Mouse (Mus musculus) limb, embryonic 10.5 days (tissue): ENCODE results near the gene Swap70. TPM values are rescaled to one million over a fixed set of nuclear protein-coding genes. Genes with fewer than 3 reads are reported as not detected.

ENCODE experiments used
- DNase-seq: peaks from one replicate; pipeline ENCODE4 v3.0.0-alpha.2; 2017; ENCODE audit warnings: low spot score
- H3K27ac ChIP-seq: fragments of 300-500 bp; sonication (generic); 2 replicates; pipeline ENCODE4 v1.5.1; 2016; ENCODE audit warnings: mild to moderate bottlenecking
- H3K27me3 ChIP-seq: fragments of 300-500 bp; sonication (generic); 2 replicates; pipeline ENCODE4 v1.6.1; 2016; ENCODE audit warnings: low read depth, mild to moderate bottlenecking; ENCODE audit not compliant: poor library complexity, severe bottlenecking
- H3K36me3 ChIP-seq: fragments of 300-500 bp; sonication (generic); 2 replicates; pipeline ENCODE4 v1.6.1; 2016; ENCODE audit warnings: mild to moderate bottlenecking, moderate library complexity
- H3K4me1 ChIP-seq: fragments of 300-500 bp; sonication (generic); 2 replicates; pipeline ENCODE4 v1.6.1; 2016
- H3K4me3 ChIP-seq: fragments of 300-500 bp; sonication (generic); 2 replicates; pipeline ENCODE4 v1.5.1; 2016; ENCODE audit warnings: mild to moderate bottlenecking, moderate library complexity
- H3K9me3 ChIP-seq: fragments of 300-500 bp; sonication (generic); replicated peaks from 2 replicates; pipeline ENCODE4 v1.6.1; 2016; ENCODE audit warnings: mild to moderate bottlenecking
- WGBS: fragments of 180-500 bp; shearing (Covaris S2); methylation state at CpG from one replicate; pipeline ENCODE4 v1.1.7; 2016; 5-methylcytosine and 5-hydroxymethylcytosine counted together
- polyA plus RNA-seq: library from polyadenylated mRNA; unstranded; fragments of >200 nt; fragmentation: Nextera tagmentation; extraction: Ambion mirVana; gene quantifications from 2 replicates; pipeline ENCODE4 v1.2.1, GENCODE M21; 2016

Swap70 gene
- polyA plus RNA-seq, 1 experiment from 2014 or later: 32.8 TPM

GRCm38 (mm10) chr7:110265796-110266195 lies 44.3 kb downstream of the Swap70 start:
- Histone ChIP-seq H3K27me3 (no peaks in the 10 kb centered on the region), H3K9me3 (no peaks in the 10 kb centered on the region), H3K4me3 (no peak overlapping the region), H3K4me1 (no peaks in the 10 kb centered on the region), H3K36me3 (peaks cover 28% of the 10 kb centered on the region), H3K27ac (no peak overlapping the region)
- DNase-seq: peak; percentile 91
- WGBS: 38% methylated on average over 7 of the region's 7 CpGs

DNA sequence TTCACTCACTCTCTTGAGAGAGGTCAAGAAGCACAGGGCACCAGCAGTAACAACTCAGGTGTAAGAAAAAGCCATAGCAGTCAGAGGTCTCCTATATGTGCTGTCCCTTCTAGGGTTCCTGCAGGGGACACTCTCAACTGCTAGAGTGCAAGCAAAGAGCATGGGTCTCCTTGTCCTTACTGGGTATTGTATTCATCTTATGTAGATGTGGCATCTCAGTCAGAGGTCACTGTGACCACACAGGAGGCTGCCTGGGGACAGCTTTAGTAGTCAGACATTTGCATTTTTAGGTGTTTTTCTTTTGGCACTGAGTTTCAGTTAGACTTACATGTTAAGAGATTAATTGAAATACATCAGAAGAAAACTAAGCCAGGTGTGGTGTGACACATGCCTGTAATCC lies 45.5 kb downstream of the Swap70 start:
- Histone ChIP-seq H3K27me3 (no peaks in the 10 kb centered on the region), H3K36me3 (peaks cover 36% of the 10 kb centered on the region), H3K4me3 (no peak overlapping the region), H3K4me1 (no peaks in the 10 kb centered on the region), H3K27ac (no peak overlapping the region), H3K9me3 (no peaks in the 10 kb centered on the region)
- no peak for DNase-seq

- 93% methylated on average over 9 of the region's 9 CpGs for WGBS
- peaks cover 45% of the 10 kb centered on the region for H3K36me3 ChIP-seq
These were observed 46.5 kb downstream of the Swap70 start for GRCm38 (mm10) chr7:110267994-110268393.

GRCm38 (mm10) chr7:110268511-110268910 lies 47.0 kb downstream of the Swap70 start:
- Histone ChIP-seq H3K27me3 (no peaks in the 10 kb centered on the region), H3K27ac (no peak overlapping the region), H3K4me3 (no peak overlapping the region), H3K36me3 (peaks cover 49% of the 10 kb centered on the region), H3K9me3 (no peaks in the 10 kb centered on the region), H3K4me1 (peaks cover 5% of the 10 kb centered on the region; the same call in 1 of the 2 replicates)
- WGBS: 89% methylated on average over 4 of the region's 4 CpGs
- no peak for DNase-seq

More at GRCm38 (mm10) chr7:110267994-110268393, 46.5 kb downstream of the Swap70 start:
- no peak for DNase-seq
- no peaks in the 10 kb centered on the region for H3K9me3 ChIP-seq
- H3K27me3 ChIP-seq: no peaks in the 10 kb centered on the region
- H3K27ac ChIP-seq: no peak overlapping the region
- no peak overlapping the region for H3K4me3 ChIP-seq
- peaks cover 5% of the 10 kb centered on the region; the same call in 1 of the 2 replicates for H3K4me1 ChIP-seq

- 90% methylated on average over 14 of the region's 14 CpGs for WGBS
- no peak for DNase-seq
- Histone ChIP-seq H3K27me3 (no peaks in the 10 kb centered on the region), H3K36me3 (peaks cover 62% of the 10 kb centered on the region), H3K9me3 (no peaks in the 10 kb centered on the region), H3K27ac (no peak overlapping the region), H3K4me1 (peaks cover 5% of the 10 kb centered on the region; the same call in 1 of the 2 replicates), H3K4me3 (no peak overlapping the region)
These were observed 48.3 kb downstream of the Swap70 start for GRCm38 (mm10) chr7:110269777-110270176.

DNA sequence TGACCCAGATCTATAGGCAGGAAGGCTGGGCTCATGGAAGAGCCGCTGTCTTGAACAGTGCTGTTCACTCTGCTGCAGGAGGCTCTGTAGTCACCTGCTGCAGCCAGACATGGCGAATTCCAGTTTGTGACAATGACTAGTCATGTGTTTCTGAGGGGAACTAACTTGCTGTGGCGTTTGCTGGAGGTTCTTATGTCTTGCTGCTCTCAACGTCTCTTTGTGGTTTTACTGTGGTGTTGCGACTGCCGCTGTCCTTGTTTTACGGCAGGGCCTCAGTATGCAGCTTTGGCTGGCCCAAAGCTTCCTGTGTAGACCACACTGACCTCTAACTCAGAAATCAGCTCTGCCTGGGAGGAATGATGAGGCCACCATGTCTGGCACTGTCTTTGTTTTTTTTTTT lies 48.9 kb downstream of the Swap70 start:
- peaks cover 5% of the 10 kb centered on the region; the same call in 1 of the 2 replicates for H3K4me1 ChIP-seq
- H3K4me3 ChIP-seq: no peak overlapping the region
- 89% methylated on average over 7 of the region's 7 CpGs for WGBS
- no peaks in the 10 kb centered on the region for H3K27me3 ChIP-seq
- H3K9me3 ChIP-seq: no peaks in the 10 kb centered on the region
- DNase-seq: no peak
- H3K36me3 ChIP-seq: peaks cover 68% of the 10 kb centered on the region
- no peak overlapping the region for H3K27ac ChIP-seq

- H3K36me3 ChIP-seq: peaks cover 81% of the 10 kb centered on the region
- no peaks in the 10 kb centered on the region for H3K27me3 ChIP-seq
- H3K9me3 ChIP-seq: no peaks in the 10 kb centered on the region
- 84% methylated on average over 9 of the region's 9 CpGs for WGBS
- DNase-seq: no peak
- H3K4me3 ChIP-seq: no peak overlapping the region
- H3K27ac ChIP-seq: peak overlapping the region; percentile 30; the same call in 1 of the 2 replicates
- H3K4me1 ChIP-seq: peaks cover 5% of the 10 kb centered on the region; the same call in 1 of the 2 replicates
These were observed 50.3 kb downstream of the Swap70 start for GRCm38 (mm10) chr7:110271814-110272213.

- Histone ChIP-seq H3K4me3 (no peak overlapping the region), H3K4me1 (peaks cover 5% of the 10 kb centered on the region; the same call in 1 of the 2 replicates), H3K36me3 (peaks cover 81% of the 10 kb centered on the region), H3K27me3 (no peaks in the 10 kb centered on the region), H3K27ac (peak overlapping the region; percentile 30; the same call in 1 of the 2 replicates), H3K9me3 (no peaks in the 10 kb centered on the region)
- no peak for DNase-seq
- WGBS: 85% methylated on average over 4 of the region's 4 CpGs
These were observed 50.9 kb downstream of the Swap70 start for GRCm38 (mm10) chr7:110272434-110272833.

DNA sequence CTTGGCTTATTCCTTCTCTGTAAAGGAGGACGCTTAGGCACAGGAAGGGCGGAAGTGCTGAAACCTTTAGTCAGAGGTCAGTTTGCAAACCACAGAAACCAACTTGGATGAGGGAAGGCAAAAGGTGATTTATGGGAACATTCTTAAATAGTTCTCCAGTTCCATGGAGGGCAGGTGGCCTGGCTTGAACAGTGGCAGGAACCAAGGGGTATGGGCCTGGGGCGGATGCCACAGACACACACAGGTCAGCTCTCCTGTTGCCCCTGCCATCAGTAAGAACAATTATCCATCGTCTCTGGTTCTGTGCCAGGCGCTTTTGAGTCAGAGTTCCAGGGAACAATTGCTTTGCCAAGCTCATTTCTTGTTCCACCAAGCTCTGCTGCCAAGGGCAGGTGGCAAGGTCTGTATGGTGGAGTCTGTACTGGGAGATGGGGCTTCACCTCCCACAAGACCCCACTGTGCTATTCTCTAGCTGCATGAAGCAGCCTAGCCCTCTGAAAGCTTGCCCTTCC lies 56.3 kb downstream of the Swap70 start:
- 91% methylated on average over 5 of the region's 5 CpGs for WGBS
- H3K9me3 ChIP-seq: no peaks in the 10 kb centered on the region
- no peaks in the 10 kb centered on the region for H3K4me1 ChIP-seq
- H3K4me3 ChIP-seq: no peak overlapping the region
- no peaks in the 10 kb centered on the region for H3K27me3 ChIP-seq
- DNase-seq: no peak
- H3K27ac ChIP-seq: no peak overlapping the region
- peaks cover 89% of the 10 kb centered on the region for H3K36me3 ChIP-seq

DNA sequence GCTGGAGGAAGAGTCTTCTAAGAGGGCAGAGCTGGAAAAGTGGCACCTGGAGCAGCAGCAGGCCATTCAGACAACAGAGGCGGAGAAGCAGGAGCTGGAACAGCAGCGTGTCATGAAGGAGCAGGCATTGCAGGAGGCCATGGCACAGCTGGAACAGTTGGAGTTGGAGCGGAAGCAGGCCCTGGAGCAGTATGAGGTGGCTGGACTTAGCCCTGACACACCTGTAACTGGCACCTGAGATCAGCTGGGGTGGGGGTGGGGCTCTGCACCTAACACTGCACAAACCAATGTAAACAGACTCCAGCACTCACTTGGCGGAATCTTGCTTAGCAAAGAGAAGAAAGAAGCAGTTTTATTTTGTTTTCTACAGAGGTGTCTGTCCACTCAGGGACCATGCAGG lies 57.7 kb downstream of the Swap70 start:
- H3K4me1 ChIP-seq: no peaks in the 10 kb centered on the region
- 94% methylated on average over 4 of the region's 4 CpGs for WGBS
- no peaks in the 10 kb centered on the region for H3K27me3 ChIP-seq
- no peak overlapping the region for H3K4me3 ChIP-seq
- H3K27ac ChIP-seq: no peak overlapping the region
- no peaks in the 10 kb centered on the region for H3K9me3 ChIP-seq
- DNase-seq: no peak
- peaks cover 79% of the 10 kb centered on the region for H3K36me3 ChIP-seq

- Histone ChIP-seq H3K9me3 (no peaks in the 10 kb centered on the region), H3K27me3 (no peaks in the 10 kb centered on the region), H3K27ac (no peak overlapping the region), H3K4me3 (no peak overlapping the region), H3K4me1 (no peaks in the 10 kb centered on the region), H3K36me3 (peaks cover 58% of the 10 kb centered on the region)
- no peak for DNase-seq
- 90% methylated on average over 11 of the region's 11 CpGs for WGBS
These were observed 60.1 kb downstream of the Swap70 start for GRCm38 (mm10) chr7:110281435-110282256.

GRCm38 (mm10) chr7:110282797-110283196 lies 61.3 kb downstream of the Swap70 start:
- Histone ChIP-seq H3K27ac (no peak overlapping the region), H3K4me3 (no peak overlapping the region), H3K9me3 (no peaks in the 10 kb centered on the region), H3K4me1 (peaks cover 9% of the 10 kb centered on the region), H3K27me3 (no peaks in the 10 kb centered on the region), H3K36me3 (peaks cover 49% of the 10 kb centered on the region)
- WGBS: 92% methylated on average over 11 of the region's 11 CpGs
- no peak for DNase-seq

- H3K27ac ChIP-seq: no peak overlapping the region
- no peaks in the 10 kb centered on the region for H3K27me3 ChIP-seq
- H3K36me3 ChIP-seq: peaks cover 43% of the 10 kb centered on the region
- no peak for DNase-seq
- no peak overlapping the region for H3K4me3 ChIP-seq
- no peaks in the 10 kb centered on the region for H3K9me3 ChIP-seq
- H3K4me1 ChIP-seq: peaks cover 9% of the 10 kb centered on the region
- 94% methylated on average over 6 of the region's 6 CpGs for WGBS
These were observed 62.2 kb downstream of the Swap70 start for GRCm38 (mm10) chr7:110283484-110284275.
